Mouse (Mus musculus): ENCODE data around the gene Spop. TPM values are rescaled to one million over a fixed set of nuclear protein-coding genes. Genes with fewer than 3 reads are reported as not detected.

The Spop gene
- polyA plus RNA-seq, 1 experiment from 2014 or later: 140 TPM

DNA sequence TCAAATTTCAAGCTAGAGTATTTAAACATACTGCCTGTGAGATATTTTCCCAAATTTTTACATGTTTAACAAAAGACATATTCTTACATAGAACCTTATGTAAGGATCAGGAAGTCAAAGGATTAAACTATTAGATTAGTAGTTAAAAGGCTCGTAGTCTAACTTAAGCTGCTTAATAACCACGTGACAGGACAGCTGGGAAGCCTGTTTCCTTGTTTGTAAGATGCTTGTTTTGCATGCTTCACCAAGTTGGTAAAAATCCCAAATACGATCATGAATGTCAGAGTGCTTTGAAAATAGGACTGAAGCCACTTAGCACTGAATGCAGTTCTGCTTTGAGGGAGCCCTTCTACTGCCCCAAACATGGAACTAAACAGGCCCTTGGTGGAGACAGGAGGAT, 34.5 kb downstream of the Spop start:
- H3K4me3 ChIP-seq (ENCODE audit: low read depth, low read length): no peak overlapping the region
- no peak for TF ChIP-seq CTCF (IDR thresholded peaks at IDR 0.05)
- TF ChIP-seq EP300 (IDR thresholded peaks at IDR 0.05): no peak
- H3K9me3 ChIP-seq (ENCODE audit: low read length): no peaks in the 10 kb centered on the region
- no peak for DNase-seq (ENCODE audit: low spot score)
- WGBS: 86% methylated on average over 3 of the region's 3 CpGs
- no peak overlapping the region for H3K9ac ChIP-seq (replicated peaks; ENCODE audit: low read depth)
- H3K4me1 ChIP-seq (ENCODE audit: insufficient read depth, low read depth, low read length): no peaks in the 10 kb centered on the region
- H3K4me2 ChIP-seq (replicated peaks; ENCODE audit: low read depth, low read length): no peak overlapping the region
- no peak overlapping the region for H3K27ac ChIP-seq (ENCODE audit: low read length)
- ATAC-seq: no peak
- no peaks in the 10 kb centered on the region for H3K27me3 ChIP-seq (replicated peaks; ENCODE audit: insufficient read depth, low read length)
- no peaks in the 10 kb centered on the region for H3K36me3 ChIP-seq (ENCODE audit: insufficient read depth, low read length)

DNA sequence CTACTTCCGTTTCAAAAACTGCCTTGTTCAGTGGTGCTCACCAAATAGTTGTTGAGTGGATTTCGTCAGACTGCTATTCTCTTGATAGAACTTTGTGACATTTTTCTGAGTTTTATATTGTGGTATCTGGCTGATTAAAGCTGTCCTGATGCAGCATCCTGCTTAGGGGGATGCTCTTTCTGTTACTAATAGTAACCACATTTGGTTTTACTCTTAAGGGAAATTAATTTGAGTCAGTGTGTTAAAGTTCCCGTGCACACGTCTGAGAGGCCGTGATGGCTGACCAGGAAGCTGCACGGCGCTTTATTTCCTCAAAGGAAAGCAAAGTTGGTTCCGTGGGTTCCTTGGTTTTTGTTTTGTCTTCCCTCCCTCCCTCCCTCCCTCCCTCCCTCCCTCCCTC, 41.5 kb downstream of the Spop start:
- H3K4me3 ChIP-seq (ENCODE audit: low read depth, low read length): no peak overlapping the region
- no peak overlapping the region for H3K9ac ChIP-seq (replicated peaks; ENCODE audit: low read depth)
- no peaks in the 10 kb centered on the region for H3K4me1 ChIP-seq (ENCODE audit: insufficient read depth, low read depth, low read length)
- 44% methylated on average over 8 of the region's 8 CpGs for WGBS
- H3K27me3 ChIP-seq (replicated peaks; ENCODE audit: insufficient read depth, low read length): no peaks in the 10 kb centered on the region
- no peak for ATAC-seq
- H3K27ac ChIP-seq (ENCODE audit: low read length): peak overlapping the region; percentile 11; the same call in 1 of the 2 replicates
- no peaks in the 10 kb centered on the region for H3K9me3 ChIP-seq (ENCODE audit: low read length)
- H3K4me2 ChIP-seq (replicated peaks; ENCODE audit: low read depth, low read length): no peak overlapping the region
- DNase-seq (ENCODE audit: low spot score): peak; percentile 56
- TF ChIP-seq CTCF (IDR thresholded peaks at IDR 0.05) (no peak), EP300 (IDR thresholded peaks at IDR 0.05) (no peak)
- H3K36me3 ChIP-seq (ENCODE audit: insufficient read depth, low read length): no peaks in the 10 kb centered on the region

DNA sequence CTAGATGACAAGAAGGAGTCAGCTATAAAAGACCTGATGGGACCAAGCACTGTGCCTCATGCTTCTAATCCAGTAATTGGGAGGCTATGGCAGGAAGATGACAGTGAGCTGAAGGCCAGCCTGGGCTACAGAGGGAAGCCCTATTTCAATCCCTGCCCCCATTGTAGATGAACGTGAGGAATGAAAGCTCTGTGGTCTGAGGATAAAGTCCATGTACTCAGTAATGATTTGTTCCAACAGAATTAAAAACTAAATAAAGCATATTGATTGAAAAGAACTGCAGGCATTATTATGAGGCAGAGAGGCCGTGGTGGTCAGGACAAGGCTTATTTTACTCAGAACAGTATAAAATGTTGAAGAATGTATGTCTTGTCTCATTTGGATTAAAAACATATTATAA, 47.0 kb downstream of the Spop start:
- Histone ChIP-seq H3K4me1 (ENCODE audit: insufficient read depth, low read depth, low read length) (no peaks in the 10 kb centered on the region), H3K9ac (replicated peaks; ENCODE audit: low read depth) (no peak overlapping the region), H3K9me3 (ENCODE audit: low read length) (no peaks in the 10 kb centered on the region), H3K4me3 (ENCODE audit: low read depth, low read length) (no peak overlapping the region), H3K27me3 (replicated peaks; ENCODE audit: insufficient read depth, low read length) (no peaks in the 10 kb centered on the region), H3K36me3 (ENCODE audit: insufficient read depth, low read length) (no peaks in the 10 kb centered on the region), H3K27ac (ENCODE audit: low read length) (no peak overlapping the region), H3K4me2 (replicated peaks; ENCODE audit: low read depth, low read length) (no peak overlapping the region)
- WGBS: 85% methylated on average over 2 of the region's 2 CpGs
- TF ChIP-seq CTCF (IDR thresholded peaks at IDR 0.05): no peak
- TF ChIP-seq EP300 (IDR thresholded peaks at IDR 0.05): no peak
- no peak for DNase-seq (ENCODE audit: low spot score)
- ATAC-seq: no peak

DNA sequence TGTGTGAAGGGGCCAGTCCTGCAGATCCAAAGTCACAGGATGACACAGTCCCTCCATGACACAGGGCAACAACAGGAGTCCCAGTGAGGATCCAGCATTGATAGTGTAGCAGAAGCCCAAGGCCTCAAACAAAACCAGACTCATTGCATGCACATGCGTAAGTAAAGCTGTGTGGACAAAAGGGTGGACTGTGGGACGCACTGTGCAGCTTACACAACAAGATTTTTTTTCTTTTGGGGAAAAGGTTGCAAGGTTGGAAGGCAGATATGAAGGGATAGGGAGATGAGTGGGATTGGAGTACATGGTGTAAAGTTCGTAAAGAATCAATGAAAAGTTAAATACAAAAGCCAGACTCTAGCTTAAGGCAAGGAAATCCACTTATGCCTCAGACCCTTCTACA, 48.3 kb downstream of the Spop start:
- no peak overlapping the region for H3K4me3 ChIP-seq (ENCODE audit: low read depth, low read length)
- H3K9ac ChIP-seq (replicated peaks; ENCODE audit: low read depth): no peak overlapping the region
- 96% methylated on average over 3 of the region's 3 CpGs for WGBS
- H3K36me3 ChIP-seq (ENCODE audit: insufficient read depth, low read length): no peaks in the 10 kb centered on the region
- no peaks in the 10 kb centered on the region for H3K4me1 ChIP-seq (ENCODE audit: insufficient read depth, low read depth, low read length)
- H3K27ac ChIP-seq (ENCODE audit: low read length): no peak overlapping the region
- no peaks in the 10 kb centered on the region for H3K27me3 ChIP-seq (replicated peaks; ENCODE audit: insufficient read depth, low read length)
- no peak overlapping the region for H3K4me2 ChIP-seq (replicated peaks; ENCODE audit: low read depth, low read length)
- H3K9me3 ChIP-seq (ENCODE audit: low read length): no peaks in the 10 kb centered on the region
- ATAC-seq (no peak), DNase-seq (ENCODE audit: low spot score) (no peak)
- TF ChIP-seq CTCF (IDR thresholded peaks at IDR 0.05) (no peak), EP300 (IDR thresholded peaks at IDR 0.05) (no peak)

DNA sequence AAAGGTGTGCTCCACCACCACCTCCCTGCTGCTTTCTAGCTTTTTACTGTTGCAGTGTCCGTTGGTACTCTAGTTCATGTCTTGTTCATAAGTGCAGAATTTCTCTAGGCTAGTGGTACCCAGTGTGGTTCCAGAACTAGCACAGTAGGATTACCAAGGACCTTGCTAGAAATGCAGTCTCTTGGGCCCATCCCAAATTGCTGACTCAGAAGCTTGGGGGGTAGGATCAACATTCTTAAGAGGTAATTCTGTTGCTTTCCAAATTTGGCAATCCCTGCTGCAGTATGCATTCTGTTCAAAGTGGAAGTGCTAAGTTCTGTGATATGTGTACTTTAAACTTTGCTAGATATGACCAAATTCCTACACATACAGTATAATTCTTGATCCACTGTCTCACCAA, 53.9 kb downstream of the Spop start:
- Histone ChIP-seq H3K27me3 (replicated peaks; ENCODE audit: insufficient read depth, low read length) (no peaks in the 10 kb centered on the region), H3K9me3 (ENCODE audit: low read length) (no peaks in the 10 kb centered on the region), H3K36me3 (ENCODE audit: insufficient read depth, low read length) (peaks cover 13% of the 10 kb centered on the region; the same call in 1 of the 2 replicates), H3K4me3 (ENCODE audit: low read depth, low read length) (no peak overlapping the region), H3K4me2 (replicated peaks; ENCODE audit: low read depth, low read length) (no peak overlapping the region), H3K27ac (ENCODE audit: low read length) (no peak overlapping the region), H3K9ac (replicated peaks; ENCODE audit: low read depth) (no peak overlapping the region), H3K4me1 (ENCODE audit: insufficient read depth, low read depth, low read length) (no peaks in the 10 kb centered on the region)
- ATAC-seq: no peak
- TF ChIP-seq CTCF (IDR thresholded peaks at IDR 0.05) (no peak), EP300 (IDR thresholded peaks at IDR 0.05) (no peak)
- 86% methylated on average over 1 of the region's 1 CpGs for WGBS
- peak; percentile 17 for DNase-seq (ENCODE audit: low spot score)

DNA sequence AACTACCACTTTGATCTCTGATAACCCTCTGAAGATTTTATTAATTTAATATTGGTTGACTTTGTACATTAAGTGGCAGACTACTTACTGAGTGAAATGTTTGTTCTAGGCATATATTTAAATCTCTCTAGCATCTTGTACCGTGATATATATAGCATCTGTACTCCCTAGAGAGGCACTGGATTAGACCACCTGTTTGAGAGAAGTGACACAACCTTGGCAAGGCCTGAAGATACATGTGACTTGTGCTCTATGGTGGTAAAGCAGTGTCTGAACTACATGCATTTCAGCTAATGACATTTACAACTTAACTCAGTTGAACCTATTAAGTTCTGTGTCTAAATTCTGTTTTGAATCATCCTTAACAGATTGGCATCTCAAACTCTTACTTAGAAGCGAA, 59.1 kb downstream of the Spop start:
- TF ChIP-seq EP300 (IDR thresholded peaks at IDR 0.05): no peak
- Histone ChIP-seq H3K36me3 (ENCODE audit: insufficient read depth, low read length) (peaks cover 23% of the 10 kb centered on the region; the same call in 1 of the 2 replicates), H3K4me3 (ENCODE audit: low read depth, low read length) (no peak overlapping the region), H3K4me1 (ENCODE audit: insufficient read depth, low read depth, low read length) (no peaks in the 10 kb centered on the region), H3K9ac (replicated peaks; ENCODE audit: low read depth) (no peak overlapping the region), H3K27ac (ENCODE audit: low read length) (no peak overlapping the region), H3K27me3 (replicated peaks; ENCODE audit: insufficient read depth, low read length) (no peaks in the 10 kb centered on the region), H3K4me2 (replicated peaks; ENCODE audit: low read depth, low read length) (no peak overlapping the region), H3K9me3 (ENCODE audit: low read length) (no peaks in the 10 kb centered on the region)
- 80% methylated on average over 2 of the region's 2 CpGs for WGBS
- ATAC-seq (no peak), DNase-seq (ENCODE audit: low spot score) (no peak)

DNA sequence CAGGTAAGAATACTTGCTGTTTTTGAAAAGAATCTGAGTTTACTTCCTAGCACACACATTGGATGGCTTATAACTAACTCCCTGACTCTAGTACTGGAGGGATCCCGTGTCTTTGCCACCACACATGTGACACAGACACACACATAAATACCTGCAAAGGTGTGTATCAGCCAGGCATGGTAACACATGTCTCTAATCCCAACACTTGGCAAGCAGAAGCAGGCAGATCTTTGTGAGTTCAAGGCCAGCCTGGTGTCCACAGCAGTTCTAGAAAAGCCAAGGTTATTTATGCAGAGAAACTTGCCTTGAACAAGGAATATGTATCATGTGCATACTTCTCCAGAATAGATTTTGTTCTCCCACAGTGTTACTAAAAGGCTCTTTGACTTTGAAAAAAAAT, 59.6 kb downstream of the Spop start:
- TF ChIP-seq CTCF (IDR thresholded peaks at IDR 0.05): no peak
- no peak for TF ChIP-seq EP300 (IDR thresholded peaks at IDR 0.05)

More for the DNA sequence above, 59.6 kb downstream of the Spop start:
- ATAC-seq (no peak), DNase-seq (ENCODE audit: low spot score) (no peak)
- Histone ChIP-seq H3K27me3 (replicated peaks; ENCODE audit: insufficient read depth, low read length) (no peaks in the 10 kb centered on the region), H3K9me3 (ENCODE audit: low read length) (no peaks in the 10 kb centered on the region), H3K9ac (replicated peaks; ENCODE audit: low read depth) (no peak overlapping the region), H3K4me3 (ENCODE audit: low read depth, low read length) (no peak overlapping the region), H3K36me3 (ENCODE audit: insufficient read depth, low read length) (peaks cover 23% of the 10 kb centered on the region; the same call in 1 of the 2 replicates), H3K4me1 (ENCODE audit: insufficient read depth, low read depth, low read length) (no peaks in the 10 kb centered on the region), H3K4me2 (replicated peaks; ENCODE audit: low read depth, low read length) (no peak overlapping the region), H3K27ac (ENCODE audit: low read length) (no peak overlapping the region)
- 88% methylated on average over 1 of the region's 1 CpGs for WGBS

All from lung, postnatal 0 days (tissue).